Mouse (Mus musculus) hindbrain, embryonic 11.5 days (tissue): ENCODE measurements around the gene Adam19. TPM values are rescaled to one million over a fixed set of nuclear protein-coding genes. Genes with fewer than 3 reads are reported as not detected.

Experiments
- ATAC-seq: fragments of 200-750 bp; cut with Nextera tagmentation; 2 replicates; pipeline ENCODE4 v1.8.0; 2017; ENCODE audit warnings: mild to moderate bottlenecking, moderate TSS enrichment, moderate library complexity; ENCODE audit not compliant: low FRiP score
- DNase-seq: peaks from one replicate; pipeline ENCODE4 v3.0.0-alpha.2; 2015; ENCODE audit warnings: low spot score
- H3K27ac ChIP-seq: fragments of 300-500 bp; sonication (generic); 2 replicates; pipeline ENCODE4 v1.5.1; 2014; ENCODE audit warnings: mild to moderate bottlenecking, low read depth, low read length
- H3K27me3 ChIP-seq: fragments of 300-500 bp; sonication (generic); 2 replicates; pipeline ENCODE4 v1.6.1; 2014; ENCODE audit warnings: mild to moderate bottlenecking, low read length, moderate library complexity, mixed read lengths; ENCODE audit not compliant: control insufficient read depth, insufficient read depth
- H3K36me3 ChIP-seq: fragments of 300-500 bp; sonication (generic); 2 replicates; pipeline ENCODE4 v1.6.1; 2014; ENCODE audit warnings: mild to moderate bottlenecking, low read length, moderate library complexity, mixed read lengths; ENCODE audit not compliant: control insufficient read depth, insufficient read depth
- H3K4me1 ChIP-seq: fragments of 300-500 bp; sonication (generic); replicated peaks from 2 replicates; pipeline ENCODE4 v1.6.1; 2014; ENCODE audit warnings: low read length, mixed read lengths; ENCODE audit not compliant: control insufficient read depth, insufficient read depth
- H3K4me2 ChIP-seq: fragments of 300-500 bp; sonication (generic); replicated peaks from 2 replicates; pipeline ENCODE4 v1.6.1; 2014; ENCODE audit warnings: mild to moderate bottlenecking, low read depth, low read length
- H3K4me3 ChIP-seq: fragments of 300-500 bp; sonication (generic); 2 replicates; pipeline ENCODE4 v1.5.1; 2014; ENCODE audit warnings: low read depth, low read length
- H3K9ac ChIP-seq: fragments of 300-500 bp; sonication (generic); 2 replicates; pipeline ENCODE4 v1.6.1; 2014; ENCODE audit warnings: low read depth, low read length
- H3K9me3 ChIP-seq: fragments of 300-500 bp; sonication (generic); 2 replicates; pipeline ENCODE4 v1.6.1; 2016; ENCODE audit warnings: low read length; ENCODE audit not compliant: control insufficient read depth
- WGBS: fragments of 180-500 bp; shearing (Covaris S2); extraction: QIAGEN DNeasy Blood & Tissue Kit; methylation state at CpG from one replicate; pipeline ENCODE4 v1.1.7; 2014; 5-methylcytosine and 5-hydroxymethylcytosine counted together
- polyA plus RNA-seq: library from polyadenylated mRNA; unstranded; fragments of >200 nt; fragmentation: Nextera tagmentation; extraction: Ambion mirVana; gene quantifications from 2 replicates; pipeline ENCODE4 v1.2.1, GENCODE M21; 2014

Adam19 gene
- polyA plus RNA-seq, 1 experiment from 2014 or later: 9.4 TPM

DNA sequence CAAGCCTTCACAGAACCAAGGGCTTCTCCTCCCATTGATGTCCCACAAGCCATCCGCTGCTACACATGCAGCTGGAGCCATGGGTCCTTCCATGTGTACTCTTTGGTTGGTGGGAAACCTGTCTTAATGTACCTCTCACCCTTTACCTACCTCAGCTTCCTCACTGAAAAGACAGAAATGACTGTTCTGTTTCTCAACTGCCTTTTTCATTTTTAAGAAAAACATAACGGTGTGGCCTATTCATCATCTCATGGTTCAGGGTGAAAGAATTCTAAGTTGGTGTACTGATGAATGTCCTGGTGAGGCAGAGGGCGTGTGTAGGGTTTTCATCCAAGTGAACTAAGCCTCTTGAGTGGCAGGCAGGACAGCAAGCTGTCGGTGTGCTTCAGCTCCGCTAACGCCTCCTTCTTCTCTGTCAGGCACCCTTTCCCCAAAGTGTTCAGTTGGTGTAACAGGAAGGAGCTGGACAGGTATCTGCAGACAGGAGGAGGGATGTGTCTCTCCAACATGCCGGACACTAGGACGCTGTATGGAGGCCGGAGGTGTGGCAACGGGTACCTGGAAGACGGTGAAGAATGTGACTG, 71.1 kb downstream of the Adam19 start:
- WGBS: 92% methylated on average over 11 of the region's 11 CpGs
- no peak overlapping the region for H3K9ac ChIP-seq

DNA sequence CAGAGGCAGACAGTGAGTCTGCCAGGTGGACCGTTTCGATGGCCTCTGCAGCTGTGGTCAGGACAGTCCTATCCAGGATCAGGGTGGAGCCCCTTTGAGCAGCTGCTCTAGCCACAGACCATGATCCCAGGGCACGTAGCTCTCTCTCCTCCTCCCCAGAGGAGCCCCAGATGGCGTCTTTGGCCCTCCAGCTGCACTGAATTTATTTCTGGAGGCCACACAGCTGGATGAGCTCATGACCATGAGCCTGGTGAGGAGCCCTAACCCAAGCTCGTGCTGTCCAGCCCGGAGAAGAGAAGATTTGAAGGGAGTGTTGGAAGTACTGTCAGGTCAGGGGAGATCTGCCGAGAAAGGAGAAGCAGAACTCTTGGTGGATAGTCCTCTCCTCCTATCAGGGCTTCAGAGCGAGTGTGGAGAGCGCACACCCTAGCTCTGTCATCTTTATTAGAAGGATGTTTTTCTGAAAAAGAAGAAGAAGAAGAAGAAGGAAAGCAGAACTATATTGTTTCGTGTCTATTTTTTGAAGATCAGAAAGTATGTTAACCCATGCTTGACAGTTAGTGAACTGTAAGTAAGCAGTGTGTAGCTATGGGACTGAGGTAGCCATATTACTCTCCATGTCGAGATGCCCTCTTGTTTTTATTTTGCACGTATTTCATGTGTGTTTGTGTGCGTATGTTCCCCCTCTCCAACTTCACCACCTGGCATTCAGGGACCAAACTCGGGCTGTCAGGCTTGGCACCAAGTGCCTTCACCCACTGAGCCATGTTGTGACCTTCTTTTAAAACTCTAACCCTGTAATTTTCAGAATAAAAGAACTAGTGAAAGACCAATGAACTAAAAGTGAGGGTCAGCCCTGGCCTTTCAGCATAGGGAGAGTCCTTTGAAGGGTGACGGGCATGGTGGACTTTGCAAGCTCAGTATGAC, 72.1 kb downstream of the Adam19 start:
- H3K9ac ChIP-seq: no peak overlapping the region
- no peak overlapping the region for H3K27ac ChIP-seq
- 81% methylated on average over 15 of the region's 15 CpGs for WGBS
- H3K36me3 ChIP-seq: no peaks in the 10 kb centered on the region
- H3K4me3 ChIP-seq: no peak overlapping the region
- no peak overlapping the region for H3K4me2 ChIP-seq
- H3K27me3 ChIP-seq: no peaks in the 10 kb centered on the region
- ATAC-seq: no peak
- no peaks in the 10 kb centered on the region for H3K4me1 ChIP-seq
- no peak for DNase-seq
- H3K9me3 ChIP-seq: no peaks in the 10 kb centered on the region

More for the DNA sequence above, 71.1 kb downstream of the Adam19 start:
- Histone ChIP-seq H3K36me3 (no peaks in the 10 kb centered on the region), H3K4me1 (no peaks in the 10 kb centered on the region), H3K27ac (no peak overlapping the region), H3K27me3 (no peaks in the 10 kb centered on the region), H3K4me2 (no peak overlapping the region), H3K4me3 (no peak overlapping the region), H3K9me3 (no peaks in the 10 kb centered on the region)
- DNase-seq (no peak), ATAC-seq (no peak)

DNA sequence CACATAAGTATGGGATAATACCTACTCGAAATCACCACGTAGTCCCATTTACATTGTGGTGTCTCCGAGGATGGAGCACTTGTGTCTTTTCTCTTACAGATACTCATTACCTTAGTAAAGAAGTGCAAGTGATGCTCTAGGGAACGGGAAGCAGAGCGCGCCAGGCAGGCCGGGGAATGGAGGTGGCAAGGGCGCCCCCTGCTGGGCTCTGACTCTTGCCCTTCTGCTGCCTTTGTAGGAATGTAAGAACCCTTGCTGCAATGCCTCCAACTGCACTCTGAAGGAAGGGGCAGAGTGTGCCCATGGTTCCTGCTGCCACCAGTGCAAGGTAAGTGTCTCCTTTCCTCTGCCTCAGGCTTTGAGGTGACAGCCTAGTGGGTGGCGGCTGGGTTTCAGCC, 72.8 kb downstream of the Adam19 start:
- Histone ChIP-seq H3K4me3 (no peak overlapping the region), H3K9me3 (no peaks in the 10 kb centered on the region), H3K36me3 (no peaks in the 10 kb centered on the region), H3K27ac (no peak overlapping the region), H3K4me2 (no peak overlapping the region), H3K27me3 (no peaks in the 10 kb centered on the region), H3K9ac (no peak overlapping the region), H3K4me1 (no peaks in the 10 kb centered on the region)
- no peak for ATAC-seq
- peak; percentile 28 for DNase-seq
- 72% methylated on average over 9 of the region's 9 CpGs for WGBS

GRCm38 (mm10) chr11:46131022-46131986, 75.5 kb downstream of the Adam19 start:
- Histone ChIP-seq H3K27me3 (no peaks in the 10 kb centered on the region), H3K36me3 (no peaks in the 10 kb centered on the region), H3K4me3 (no peak overlapping the region), H3K4me2 (no peak overlapping the region), H3K9me3 (no peaks in the 10 kb centered on the region), H3K27ac (no peak overlapping the region), H3K4me1 (no peaks in the 10 kb centered on the region), H3K9ac (no peak overlapping the region)
- 95% methylated on average over 17 of the region's 17 CpGs for WGBS
- DNase-seq: no peak
- ATAC-seq: no peak

DNA sequence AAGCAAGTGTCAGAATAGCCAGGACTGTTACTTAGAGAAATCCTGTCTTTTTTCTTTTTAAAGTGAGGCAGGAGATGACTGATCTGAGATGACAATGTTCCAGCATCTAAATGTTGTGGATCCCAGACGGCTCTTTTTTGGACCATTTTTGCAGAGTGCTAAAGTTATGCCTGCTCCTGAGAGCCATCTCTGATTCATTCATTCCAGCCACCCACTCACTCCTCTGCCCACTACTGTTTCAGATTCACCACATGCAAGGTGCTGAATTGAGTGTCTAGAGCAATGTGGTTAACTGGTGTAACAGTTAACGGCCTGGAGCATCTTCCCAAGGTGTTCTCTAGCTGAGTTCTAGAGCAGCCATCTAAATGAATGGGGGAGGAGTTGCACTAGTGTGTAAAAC, 79.1 kb downstream of the Adam19 start:
- H3K36me3 ChIP-seq: peaks cover 4% of the 10 kb centered on the region; the same call in 1 of the 2 replicates
- no peaks in the 10 kb centered on the region for H3K4me1 ChIP-seq
- 91% methylated on average over 2 of the region's 2 CpGs for WGBS
- no peak overlapping the region for H3K27ac ChIP-seq
- no peak overlapping the region for H3K4me3 ChIP-seq
- H3K9ac ChIP-seq: no peak overlapping the region
- no peak overlapping the region for H3K4me2 ChIP-seq
- DNase-seq (no peak), ATAC-seq (no peak)
- H3K27me3 ChIP-seq: no peaks in the 10 kb centered on the region
- no peaks in the 10 kb centered on the region for H3K9me3 ChIP-seq

DNA sequence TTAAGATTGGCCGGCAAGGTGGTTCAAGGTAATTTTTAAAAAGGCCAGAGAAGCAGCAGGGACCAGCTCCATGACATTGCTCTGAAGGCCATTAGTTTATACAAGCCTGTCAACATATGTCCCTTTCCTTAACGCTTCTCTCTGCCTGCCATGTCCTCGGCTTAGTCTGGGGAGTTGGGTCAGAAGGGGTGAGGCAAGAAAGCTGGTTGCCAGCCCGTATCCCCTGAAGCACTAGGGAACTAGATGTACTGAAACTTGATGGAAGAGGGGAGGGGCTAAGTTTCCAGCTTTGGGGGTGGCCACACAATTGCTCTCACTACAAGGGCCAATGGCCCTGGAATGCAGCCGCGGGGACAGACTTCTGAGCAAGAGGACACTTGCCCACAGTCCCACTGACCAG, 87.5 kb downstream of the Adam19 start:
- no peaks in the 10 kb centered on the region for H3K4me1 ChIP-seq
- 85% methylated on average over 6 of the region's 6 CpGs for WGBS
- no peak overlapping the region for H3K27ac ChIP-seq
- no peak overlapping the region for H3K4me2 ChIP-seq
- ATAC-seq: no peak
- no peak overlapping the region for H3K4me3 ChIP-seq
- no peaks in the 10 kb centered on the region for H3K27me3 ChIP-seq
- H3K9me3 ChIP-seq: no peaks in the 10 kb centered on the region
- H3K36me3 ChIP-seq: no peaks in the 10 kb centered on the region
- H3K9ac ChIP-seq: no peak overlapping the region
- DNase-seq: no peak

DNA sequence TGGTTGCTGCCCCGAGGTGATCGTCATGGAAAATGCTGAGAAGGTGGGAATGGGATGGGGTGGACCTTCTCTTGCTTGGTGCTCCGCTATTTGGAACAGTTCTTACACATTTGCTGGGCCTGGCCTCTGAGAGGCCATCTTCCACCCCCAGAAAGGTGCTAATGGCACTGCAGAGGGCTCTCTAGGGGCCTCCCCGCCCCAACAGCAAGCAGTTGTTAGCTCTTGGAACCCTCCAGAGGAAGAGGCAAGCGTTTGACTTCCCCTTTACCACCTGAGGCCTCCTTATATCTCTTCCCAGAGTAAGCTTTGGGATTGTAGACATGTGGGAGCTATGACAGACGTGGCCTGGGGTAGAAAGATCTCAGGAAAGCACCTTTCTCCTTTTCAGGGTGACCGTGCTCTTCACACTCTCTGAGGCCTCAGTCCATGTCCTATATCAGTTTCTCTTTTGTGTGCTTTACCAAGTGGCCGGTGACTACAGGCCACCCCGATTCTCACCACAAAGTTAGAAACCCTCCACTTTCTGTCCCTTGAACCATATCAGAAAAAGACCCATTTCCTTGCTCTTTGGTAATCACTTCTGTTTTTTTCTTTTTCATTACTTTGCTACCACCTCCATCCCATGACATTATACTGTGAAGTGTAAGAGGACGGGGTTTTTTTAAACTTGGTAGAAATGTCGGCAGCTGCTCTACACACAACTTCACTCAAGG, 89.5 kb downstream of the Adam19 start:
- WGBS: 84% methylated on average over 11 of the region's 11 CpGs

DNA sequence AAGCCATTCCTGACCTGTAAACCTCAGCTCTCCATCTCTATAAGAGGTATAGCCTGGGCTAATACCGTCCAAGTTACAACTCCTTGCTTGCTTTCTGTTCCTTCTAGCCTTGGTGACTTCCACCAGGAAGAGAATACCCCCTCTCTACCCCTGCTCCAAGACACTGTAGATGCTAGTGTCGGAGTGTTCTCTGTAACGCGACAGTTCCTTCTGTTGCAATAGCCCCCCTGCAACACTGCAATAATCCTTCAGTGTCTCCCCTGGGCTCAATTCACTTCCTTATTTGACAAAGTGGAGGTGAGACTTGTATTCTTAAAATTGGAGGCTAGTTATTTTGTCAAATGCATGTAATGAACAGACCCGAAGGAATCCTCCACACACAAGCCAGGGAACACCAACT, 90.8 kb downstream of the Adam19 start:
- WGBS: 92% methylated on average over 5 of the region's 5 CpGs

More for the DNA sequence above, 89.5 kb downstream of the Adam19 start:
- DNase-seq (no peak), ATAC-seq (no peak)
- Histone ChIP-seq H3K27ac (no peak overlapping the region), H3K4me1 (no peaks in the 10 kb centered on the region), H3K36me3 (no peaks in the 10 kb centered on the region), H3K4me2 (no peak overlapping the region), H3K9ac (no peak overlapping the region), H3K27me3 (no peaks in the 10 kb centered on the region), H3K9me3 (no peaks in the 10 kb centered on the region), H3K4me3 (no peak overlapping the region)

More for the DNA sequence above, 90.8 kb downstream of the Adam19 start:
- Histone ChIP-seq H3K27ac (no peak overlapping the region), H3K36me3 (no peaks in the 10 kb centered on the region), H3K9me3 (no peaks in the 10 kb centered on the region), H3K4me2 (no peak overlapping the region), H3K4me3 (no peak overlapping the region), H3K27me3 (no peaks in the 10 kb centered on the region), H3K4me1 (no peaks in the 10 kb centered on the region), H3K9ac (no peak overlapping the region)
- no peak for DNase-seq
- ATAC-seq: no peak
